Mouse (Mus musculus) lung, adult 2 months (tissue): ENCODE data around the gene Rps15a.

ENCODE experiments used
- CTCF ChIP-seq: fragments of 200-500 bp; IDR thresholded peaks from 2 replicates; pipeline ENCODE4 v1.5.1; 2011; ENCODE audit warnings: mild to moderate bottlenecking, low read length, control low read depth; ENCODE audit not compliant: insufficient read depth
- POLR2A ChIP-seq: fragments of 200-500 bp; IDR thresholded peaks from 2 replicates; pipeline ENCODE4 v1.6.1; 2011; ENCODE audit warnings: low read depth, mild to moderate bottlenecking, control low read depth, low read length, borderline replicate concordance; ENCODE audit errors: extremely low read depth

GRCm38 (mm10) chr7:118097615-118098014, 18.4 kb downstream of the Rps15a start:
- TF ChIP-seq CTCF (no peak), POLR2A (no peak)
